Mouse (Mus musculus): ENCODE results near the gene Kif7. TPM values are rescaled to one million over a fixed set of nuclear protein-coding genes. Genes with fewer than 3 reads are reported as not detected.

The Kif7 gene
- polyA plus RNA-seq, 1 experiment from 2014 or later = 6.0 TPM

DNA sequence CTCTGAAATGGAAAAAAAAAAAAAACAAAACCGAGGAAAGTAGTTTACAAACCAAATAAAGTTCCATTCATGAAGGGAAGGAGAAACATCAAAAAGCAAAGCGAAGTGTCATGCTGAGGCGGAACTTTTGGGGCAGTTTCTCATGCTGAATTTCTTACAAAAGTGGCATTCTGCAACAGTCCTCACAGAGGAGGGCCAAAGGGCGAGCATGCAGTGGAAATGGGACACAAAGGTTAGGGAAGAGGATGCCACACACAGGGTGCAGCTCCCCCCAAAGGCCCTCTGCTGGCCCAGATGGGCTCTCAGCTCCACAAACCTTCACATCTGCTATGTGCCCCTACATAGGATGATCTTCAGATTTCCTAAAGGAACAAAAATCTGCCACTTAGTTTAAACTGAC lies 24.8 kb upstream of the Kif7 start:
- WGBS = 80% methylated on average over 4 of the region's 4 CpGs
- no peak overlapping the region for H3K4me3 ChIP-seq

DNA sequence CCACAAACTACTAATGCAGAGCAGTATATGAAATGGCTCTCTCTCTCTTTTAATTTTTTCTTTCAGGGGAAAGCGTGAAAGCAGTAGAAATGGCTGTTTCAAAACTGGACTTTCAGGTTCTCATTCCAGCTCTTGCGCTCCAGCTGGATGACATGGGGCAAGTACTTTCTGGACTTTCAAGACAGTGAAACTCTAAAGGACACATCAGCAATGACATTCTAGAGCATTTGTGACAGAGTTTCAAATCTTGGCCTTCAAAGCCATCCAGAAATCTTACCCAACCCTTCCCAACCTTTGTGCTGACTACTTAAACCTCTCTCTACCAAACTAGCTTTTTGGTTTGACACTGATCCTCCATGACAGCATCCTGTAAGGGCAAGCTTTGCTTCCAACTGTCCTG lies 23.4 kb upstream of the Kif7 start:
- no peak for DNase-seq (ENCODE audit: low spot score)
- no peak overlapping the region for H3K4me3 ChIP-seq
- H3K27me3 ChIP-seq (ENCODE audit: low read depth, poor library complexity, severe bottlenecking) = peaks cover 5% of the 10 kb centered on the region; the same call in 1 of the 2 replicates
- 97% methylated on average over 2 of the region's 2 CpGs for WGBS
- H3K9me3 ChIP-seq (replicated peaks) = no peaks in the 10 kb centered on the region
- H3K27ac ChIP-seq (replicated peaks) = no peak overlapping the region
- H3K4me1 ChIP-seq = peaks cover 18% of the 10 kb centered on the region
- peaks cover 26% of the 10 kb centered on the region for H3K36me3 ChIP-seq

More for the DNA sequence above, 24.8 kb upstream of the Kif7 start:
- no peak for DNase-seq (ENCODE audit: low spot score)
- Histone ChIP-seq H3K36me3 (peaks cover 21% of the 10 kb centered on the region), H3K9me3 (replicated peaks) (no peaks in the 10 kb centered on the region), H3K27ac (replicated peaks) (no peak overlapping the region), H3K4me1 (peaks cover 18% of the 10 kb centered on the region), H3K27me3 (ENCODE audit: low read depth, poor library complexity, severe bottlenecking) (peaks cover 5% of the 10 kb centered on the region; the same call in 1 of the 2 replicates)

DNA sequence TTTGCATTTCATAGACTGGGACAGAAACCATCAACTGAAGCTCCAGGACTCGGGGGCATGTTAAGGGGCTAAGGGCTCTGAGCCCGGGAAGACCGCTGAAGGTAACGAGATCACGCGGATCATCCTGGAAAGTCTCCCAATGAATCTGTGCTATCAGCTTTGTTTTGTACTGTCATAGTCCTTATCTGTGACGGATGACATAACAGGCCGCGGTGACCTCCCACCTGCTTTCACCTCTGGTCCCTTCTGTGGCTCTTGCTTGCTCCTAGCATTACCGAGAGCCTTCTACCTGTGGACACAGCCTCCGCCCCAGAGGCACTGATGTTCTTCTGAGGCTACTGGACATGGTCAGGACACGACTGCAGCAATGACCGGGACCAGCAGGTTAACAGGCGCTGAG lies 21.0 kb upstream of the Kif7 start:
- H3K4me1 ChIP-seq = no peaks in the 10 kb centered on the region
- 95% methylated on average over 14 of the region's 14 CpGs for WGBS
- H3K27ac ChIP-seq (replicated peaks) = no peak overlapping the region
- no peak overlapping the region for H3K4me3 ChIP-seq
- H3K27me3 ChIP-seq (ENCODE audit: low read depth, poor library complexity, severe bottlenecking) = no peaks in the 10 kb centered on the region
- no peak for DNase-seq (ENCODE audit: low spot score)
- peaks cover 26% of the 10 kb centered on the region for H3K36me3 ChIP-seq
- H3K9me3 ChIP-seq (replicated peaks) = no peaks in the 10 kb centered on the region

DNA sequence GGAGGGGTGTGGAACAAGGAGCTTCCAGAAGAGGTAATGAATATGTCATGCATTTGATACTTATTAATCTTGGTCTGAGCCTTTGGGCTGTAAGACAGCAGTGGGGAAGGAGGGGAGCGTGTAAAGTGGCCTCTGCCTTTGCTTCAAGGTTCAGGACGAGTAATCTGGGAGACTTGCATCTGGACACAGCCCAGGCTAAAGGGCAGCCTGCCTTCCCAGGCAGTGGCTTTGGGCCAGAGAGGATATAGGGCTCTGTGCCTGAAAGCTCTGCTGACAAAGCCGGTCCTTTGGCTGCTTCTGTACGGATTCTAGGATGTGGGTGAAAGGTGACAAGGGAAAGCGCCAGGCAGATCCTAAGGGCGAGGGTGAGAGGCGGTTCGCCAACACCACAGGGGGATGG lies 19.0 kb upstream of the Kif7 start:
- Histone ChIP-seq H3K9me3 (replicated peaks) (no peaks in the 10 kb centered on the region), H3K36me3 (peaks cover 23% of the 10 kb centered on the region), H3K4me3 (no peak overlapping the region), H3K27me3 (ENCODE audit: low read depth, poor library complexity, severe bottlenecking) (peaks cover 12% of the 10 kb centered on the region), H3K27ac (replicated peaks) (no peak overlapping the region), H3K4me1 (0 out of 2 replicates have a peak, but pooled peaks cover 2% of the 10 kb centered on the region)
- no peak for DNase-seq (ENCODE audit: low spot score)
- 82% methylated on average over 8 of the region's 8 CpGs for WGBS

DNA sequence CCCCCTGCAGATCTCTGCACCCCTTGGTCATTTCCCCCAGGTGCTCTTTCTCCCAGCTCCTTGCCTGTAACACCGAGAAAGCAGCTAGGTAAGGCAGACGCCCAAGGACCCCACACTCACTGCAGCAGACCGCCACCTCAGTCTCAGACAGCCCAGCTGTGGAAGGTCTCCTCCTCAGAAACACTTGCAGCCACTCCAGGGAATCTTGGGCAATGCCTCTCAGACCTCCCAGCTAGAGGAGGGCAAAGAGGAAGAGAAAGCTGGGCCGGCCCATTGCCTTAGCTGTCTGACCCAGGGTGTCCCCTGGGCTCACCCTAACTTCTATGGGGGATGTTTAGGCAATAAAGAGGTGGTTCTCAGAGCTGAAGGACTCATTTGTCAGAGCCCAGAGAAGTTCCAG lies 17.1 kb upstream of the Kif7 start, which contains the start of gene Plin1:
TSS of gene Plin1 (minus strand) at position 282 of the 400 bp plus-strand sequence.
- Histone ChIP-seq H3K4me3 (no peak within 1 kb of the TSS), H3K27ac (replicated peaks) (no peak within 1 kb of the TSS), H3K36me3 (peaks cover 18% of the 10 kb centered on the region), H3K4me1 (0 out of 2 replicates have a peak, but pooled peaks cover 2% of the 10 kb centered on the region), H3K9me3 (replicated peaks) (no peaks in the 10 kb centered on the region), H3K27me3 (ENCODE audit: low read depth, poor library complexity, severe bottlenecking) (peaks cover 24% of the 10 kb centered on the region)
- WGBS = 62% methylated on average over 4 of the region's 4 CpGs
- DNase-seq (ENCODE audit: low spot score) = no peak

DNA sequence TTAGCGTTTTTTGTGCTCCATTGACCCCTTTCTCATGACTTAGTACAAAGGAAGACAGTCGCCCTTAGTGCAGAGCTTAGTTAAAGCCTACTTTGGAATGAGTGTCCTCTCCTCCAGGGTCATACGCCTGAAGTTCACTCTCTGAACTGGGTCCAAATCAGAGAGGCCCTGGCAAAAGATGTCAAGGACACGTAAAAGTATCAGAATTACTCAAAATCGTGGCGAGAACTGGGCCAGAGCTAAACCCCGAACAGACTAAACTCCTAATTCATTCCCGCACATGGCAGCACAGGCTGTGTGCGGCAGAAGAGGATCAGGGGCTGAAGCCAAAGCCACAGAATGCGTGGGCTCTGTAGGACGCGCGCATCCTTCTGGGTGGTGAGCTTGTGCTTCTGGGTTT lies 15.9 kb upstream of the Kif7 start:
- DNase-seq (ENCODE audit: low spot score) = no peak
- Histone ChIP-seq H3K9me3 (replicated peaks) (no peaks in the 10 kb centered on the region), H3K36me3 (peaks cover 6% of the 10 kb centered on the region; the same call in 1 of the 2 replicates)

DNA sequence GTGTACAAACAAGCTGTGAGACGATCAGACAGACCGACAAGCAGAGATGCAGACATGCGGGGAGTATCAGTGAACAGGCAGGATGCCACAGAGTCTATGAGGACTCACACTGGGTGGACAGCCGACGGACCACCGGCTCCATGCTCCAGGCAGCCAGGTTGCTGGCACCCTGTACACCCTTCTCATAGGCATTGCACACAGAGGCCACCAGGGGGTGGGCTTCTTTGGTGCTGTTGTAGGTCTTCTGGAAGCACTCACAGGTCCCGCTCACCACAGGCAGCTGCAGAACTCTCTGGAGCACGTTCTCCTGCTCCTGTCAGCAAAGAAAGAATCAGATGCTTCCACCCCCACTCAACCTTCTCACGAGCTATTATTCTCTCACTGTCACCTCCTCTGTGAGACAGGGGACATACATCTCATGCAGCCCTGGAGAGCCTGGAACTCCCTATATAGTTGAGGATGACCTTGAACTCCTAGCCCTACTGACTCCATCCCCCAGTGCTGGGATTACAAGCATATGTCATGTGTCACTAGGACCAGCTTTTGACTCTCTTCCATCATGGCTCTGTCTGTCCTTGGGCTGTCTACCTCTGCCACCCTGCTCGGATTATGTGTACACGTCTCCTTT lies 14.3 kb upstream of the Kif7 start:
- no peak for DNase-seq (ENCODE audit: low spot score)
- H3K4me3 ChIP-seq = no peak overlapping the region
- 67% methylated on average over 11 of the region's 11 CpGs for WGBS
- peaks cover 37% of the 10 kb centered on the region for H3K27me3 ChIP-seq (ENCODE audit: low read depth, poor library complexity, severe bottlenecking)
- H3K9me3 ChIP-seq (replicated peaks) = no peaks in the 10 kb centered on the region
- 0 out of 2 replicates have a peak, but pooled peaks cover 2% of the 10 kb centered on the region for H3K4me1 ChIP-seq
- H3K36me3 ChIP-seq = 0 out of 2 replicates have a peak, but pooled peaks cover 4% of the 10 kb centered on the region
- H3K27ac ChIP-seq (replicated peaks) = no peak overlapping the region

More for the DNA sequence above, 15.9 kb upstream of the Kif7 start:
- Histone ChIP-seq H3K4me3 (no peak overlapping the region), H3K27me3 (ENCODE audit: low read depth, poor library complexity, severe bottlenecking) (peaks cover 27% of the 10 kb centered on the region), H3K4me1 (0 out of 2 replicates have a peak, but pooled peaks cover 2% of the 10 kb centered on the region), H3K27ac (replicated peaks) (no peak overlapping the region)
- whole genome bisulfite sequencing = 76% methylated on average over 13 of the region's 13 CpGs

DNA sequence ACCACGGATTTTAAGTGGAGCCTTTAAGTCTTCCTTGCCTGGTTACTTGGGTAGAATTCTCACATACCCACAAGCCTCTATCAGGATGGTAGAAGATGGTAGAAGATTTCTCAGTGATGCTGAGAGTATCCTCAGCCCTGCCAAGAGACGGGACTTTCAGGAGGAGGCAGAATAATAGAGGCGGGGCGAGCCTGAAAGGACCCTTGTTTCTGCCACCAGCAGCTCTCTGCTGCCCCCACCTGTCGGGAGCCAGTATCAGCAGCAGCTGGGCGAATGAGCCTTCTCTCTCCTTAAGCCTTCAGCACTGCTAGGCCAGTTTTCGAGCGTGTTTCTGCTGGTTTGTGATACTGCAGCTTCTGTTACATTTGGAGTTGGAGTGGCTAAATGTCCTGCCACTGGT lies 13.6 kb upstream of the Kif7 start:
- WGBS = 6% methylated on average over 8 of the region's 8 CpGs
- H3K27me3 ChIP-seq (ENCODE audit: low read depth, poor library complexity, severe bottlenecking) = peaks cover 37% of the 10 kb centered on the region
- H3K36me3 ChIP-seq = no peaks in the 10 kb centered on the region
- no peak overlapping the region for H3K4me3 ChIP-seq
- DNase-seq (ENCODE audit: low spot score) = peak; percentile 80
- no peak overlapping the region for H3K27ac ChIP-seq (replicated peaks)
- no peaks in the 10 kb centered on the region for H3K9me3 ChIP-seq (replicated peaks)
- H3K4me1 ChIP-seq = 0 out of 2 replicates have a peak, but pooled peaks cover 2% of the 10 kb centered on the region

DNA sequence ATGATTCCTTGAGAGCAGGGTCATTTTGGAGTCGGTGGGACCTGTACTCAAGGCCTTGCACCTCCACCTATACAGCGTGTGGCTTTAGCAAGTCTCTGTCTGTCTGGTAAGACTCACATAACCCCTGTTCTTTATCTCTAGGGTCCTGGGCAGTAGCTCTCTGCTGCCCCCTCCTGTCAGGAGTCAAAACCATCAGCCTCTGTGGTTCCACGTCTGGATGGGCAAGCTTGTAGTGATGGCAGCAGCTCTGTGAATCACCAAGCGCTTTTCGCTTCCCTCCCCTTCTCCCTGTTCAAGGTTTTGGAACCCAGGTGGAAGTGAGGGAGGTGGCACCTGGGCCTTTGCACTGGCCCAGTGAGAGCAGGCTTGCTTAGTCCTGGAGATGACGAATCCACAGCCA lies 12.7 kb upstream of the Kif7 start:
- no peaks in the 10 kb centered on the region for H3K36me3 ChIP-seq
- H3K27me3 ChIP-seq (ENCODE audit: low read depth, poor library complexity, severe bottlenecking) = peaks cover 44% of the 10 kb centered on the region
- 24% methylated on average over 6 of the region's 6 CpGs for WGBS
- H3K4me3 ChIP-seq = no peak overlapping the region
- H3K9me3 ChIP-seq (replicated peaks) = no peaks in the 10 kb centered on the region
- 0 out of 2 replicates have a peak, but pooled peaks cover 2% of the 10 kb centered on the region for H3K4me1 ChIP-seq
- peak; percentile 75 for DNase-seq (ENCODE audit: low spot score)
- no peak overlapping the region for H3K27ac ChIP-seq (replicated peaks)

DNA sequence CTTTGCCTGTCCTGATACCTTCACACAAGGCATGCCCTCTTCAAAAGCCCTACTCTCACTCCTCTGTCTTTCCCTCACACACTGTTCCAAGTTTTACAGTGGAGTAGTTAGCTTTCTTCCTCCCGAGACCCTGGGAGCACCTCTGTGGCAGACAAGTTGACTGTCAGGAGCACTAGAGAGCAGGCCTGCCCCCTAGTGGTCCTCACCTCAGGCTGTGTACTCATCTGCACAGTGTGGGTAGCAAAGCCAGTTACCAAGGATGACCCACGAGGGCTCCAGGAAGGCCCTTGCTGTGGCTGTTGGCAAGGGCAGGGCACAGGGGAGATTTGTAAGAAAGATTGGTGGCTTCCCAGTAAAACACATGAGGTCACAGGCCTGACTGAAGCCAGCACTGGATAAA lies 11.6 kb upstream of the Kif7 start:
- no peak overlapping the region for H3K4me3 ChIP-seq
- peak; percentile 57 for DNase-seq (ENCODE audit: low spot score)
- no peaks in the 10 kb centered on the region for H3K9me3 ChIP-seq (replicated peaks)
- H3K4me1 ChIP-seq = peaks cover 4% of the 10 kb centered on the region
- no peaks in the 10 kb centered on the region for H3K36me3 ChIP-seq
- no peak overlapping the region for H3K27ac ChIP-seq (replicated peaks)
- peaks cover 56% of the 10 kb centered on the region for H3K27me3 ChIP-seq (ENCODE audit: low read depth, poor library complexity, severe bottlenecking)
- 42% methylated on average over 2 of the region's 2 CpGs for WGBS

DNA sequence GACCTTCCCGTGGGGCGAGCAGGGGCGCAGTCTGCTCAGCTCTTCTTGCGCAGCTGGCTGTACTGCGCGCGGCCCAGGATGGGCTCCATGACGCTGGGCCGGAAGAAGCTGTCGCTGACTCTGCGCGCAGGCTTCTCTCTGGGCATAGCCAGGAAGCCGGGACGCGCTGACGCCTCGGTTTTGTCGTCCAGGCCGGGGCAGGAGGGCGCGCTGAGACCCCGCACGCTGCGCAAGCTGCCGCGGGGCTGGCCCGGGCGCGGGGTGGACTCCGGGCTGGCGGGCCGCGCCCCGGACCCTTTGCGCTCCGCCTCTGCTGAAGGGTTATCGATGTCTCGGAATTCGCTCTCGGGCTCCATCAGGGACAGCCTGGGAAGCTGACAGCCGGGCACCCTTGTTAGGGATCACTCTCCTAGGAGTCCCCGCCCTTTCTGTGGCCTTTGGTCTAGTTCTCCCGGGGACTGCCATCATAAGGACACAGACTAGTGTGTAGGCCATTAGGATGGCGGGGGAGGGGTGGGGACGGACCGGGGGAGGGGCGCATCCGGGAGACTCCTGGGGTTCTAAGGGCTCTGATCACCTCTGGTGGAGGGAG lies 6.0 kb upstream of the Kif7 start:
- WGBS = under 1% methylated on average over 48 of the region's 48 CpGs
- peak overlapping the region; percentile 83 for H3K27ac ChIP-seq (replicated peaks)
- peaks cover 85% of the 10 kb centered on the region for H3K27me3 ChIP-seq (ENCODE audit: low read depth, poor library complexity, severe bottlenecking)

DNA sequence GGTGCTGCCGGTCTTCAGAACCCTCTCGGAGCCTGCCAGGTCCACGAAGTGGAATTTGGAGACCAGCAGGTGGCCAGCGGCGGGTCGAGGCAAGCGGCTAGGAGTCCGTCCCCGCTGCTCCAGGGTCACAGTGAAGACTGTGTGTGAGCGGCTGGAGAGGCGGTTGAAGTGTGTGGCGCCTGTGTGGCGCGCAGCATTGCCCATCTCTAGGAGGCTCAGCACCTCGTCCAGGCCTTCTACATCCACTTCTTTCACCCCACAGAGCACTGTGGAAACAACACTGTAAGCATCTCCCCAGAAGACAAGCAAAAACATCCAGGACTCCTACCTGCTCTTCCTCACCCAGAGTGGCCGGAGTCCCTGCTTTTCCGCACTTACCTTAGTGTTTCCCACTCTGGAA lies 4.7 kb downstream of the Kif7 start:
- 19% methylated on average over 17 of the region's 17 CpGs for WGBS

More for the DNA sequence above, 6.0 kb upstream of the Kif7 start:
- Histone ChIP-seq H3K4me3 (peak overlapping the region; percentile 72), H3K9me3 (replicated peaks) (no peaks in the 10 kb centered on the region), H3K4me1 (peaks cover 20% of the 10 kb centered on the region), H3K36me3 (no peaks in the 10 kb centered on the region)
- DNase-seq (ENCODE audit: low spot score) = peak; percentile 69

DNA sequence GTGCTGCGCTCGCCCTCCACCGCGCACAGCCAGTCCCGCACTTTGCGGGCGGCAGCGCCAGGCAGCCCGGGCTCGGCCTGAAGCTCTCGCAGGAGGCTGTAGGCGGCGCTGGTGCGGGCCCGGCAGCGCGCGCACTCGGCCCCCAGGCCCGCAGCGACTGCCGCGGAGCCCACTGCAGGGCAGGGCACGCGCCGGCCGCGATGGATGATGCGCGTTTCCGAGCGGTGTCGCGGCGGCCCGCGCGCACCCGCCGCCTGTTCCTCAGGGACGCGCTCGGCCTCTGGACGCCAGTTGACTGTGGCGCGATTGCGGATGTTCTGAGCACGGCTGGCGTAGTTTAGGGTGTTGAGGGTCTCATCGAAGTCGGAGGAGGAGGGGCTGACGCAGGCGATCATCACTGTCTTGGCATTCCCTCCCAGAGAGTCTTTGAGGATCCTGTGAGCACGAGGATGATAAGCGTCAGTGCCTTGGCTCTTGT lies 5.4 kb downstream of the Kif7 start:
- H3K4me1 ChIP-seq = peaks cover 33% of the 10 kb centered on the region
- no peaks in the 10 kb centered on the region for H3K9me3 ChIP-seq (replicated peaks)
- peaks cover 48% of the 10 kb centered on the region for H3K27me3 ChIP-seq (ENCODE audit: low read depth, poor library complexity, severe bottlenecking)
- H3K27ac ChIP-seq (replicated peaks) = peak overlapping the region; percentile 67
- peak; percentile 77 for DNase-seq (ENCODE audit: low spot score)
- H3K36me3 ChIP-seq = peaks cover 44% of the 10 kb centered on the region
- WGBS = under 1% methylated on average over 55 of the region's 55 CpGs
- H3K4me3 ChIP-seq = peak overlapping the region; percentile 59

More for the DNA sequence above, 4.7 kb downstream of the Kif7 start:
- no peaks in the 10 kb centered on the region for H3K9me3 ChIP-seq (replicated peaks)
- peak overlapping the region; percentile 59 for H3K4me3 ChIP-seq
- 0 out of 2 replicates have a peak overlapping the region, but pooled peaks have one; percentile 67 for H3K27ac ChIP-seq (replicated peaks)
- no peak for DNase-seq (ENCODE audit: low spot score)
- H3K36me3 ChIP-seq = peaks cover 38% of the 10 kb centered on the region
- H3K4me1 ChIP-seq = peaks cover 39% of the 10 kb centered on the region
- peaks cover 48% of the 10 kb centered on the region for H3K27me3 ChIP-seq (ENCODE audit: low read depth, poor library complexity, severe bottlenecking)
